Mouse (Mus musculus) erythroblast, embryonic 14.5 days (primary cell): Measurements from ENCODE around the gene Muc4.

Source experiments
- GATA1 ChIP-seq: IDR thresholded peaks from 2 replicates; pipeline ENCODE4 v1.6.1; 2012; ENCODE audit warnings: low read length, inconsistent platforms, mixed read lengths
- TAL1 ChIP-seq: IDR thresholded peaks from 3 replicates; pipeline ENCODE4 v1.6.1; 2012; ENCODE audit warnings: low read length, inconsistent platforms, mixed read lengths

- no peak for TF ChIP-seq GATA1
- TF ChIP-seq TAL1, result no peak
These were observed 90.8 kb downstream of the Muc4 start for GRCm38 (mm10) chr16:32826521-32826920.
